8 mouse cellular contexts compared by ENCODE assay signal in the genomic region with DNA sequence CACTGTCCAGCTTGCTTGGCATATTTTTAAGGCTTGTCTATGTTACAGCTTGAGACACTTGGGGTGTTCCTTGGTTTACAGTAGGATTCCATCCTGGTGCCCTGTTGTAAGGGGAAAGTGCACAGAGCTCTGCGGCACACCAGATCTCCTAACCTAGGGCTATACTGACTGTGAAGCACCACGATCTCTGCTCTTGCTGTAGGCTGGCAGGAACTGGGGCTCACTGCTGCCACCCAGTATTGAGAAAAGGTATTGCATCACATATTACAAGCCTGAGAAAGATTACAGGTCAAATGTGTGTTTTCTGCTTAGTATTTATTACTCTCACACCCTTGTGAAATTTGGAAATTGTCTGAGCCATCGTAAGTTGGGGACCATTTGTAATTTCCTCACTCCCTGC. TPM values are rescaled to one million over a fixed set of nuclear protein-coding genes. Genes with fewer than 3 reads are reported as not detected.
A peak's percentile ranks its signal among the peaks of the same experiment; 100 is the strongest.
DNase-seq lines count a peak whose midpoint lies in the region; ATAC-seq and TF ChIP-seq lines count a peak whose summit lies in the region.
"Had no signal": no experiment of that assay in that cellular context is flagged by ENCODE, and none has a peak within 500 bp of the region (broad histone marks: within the 10 kb centered on the region; RNA-seq: fewer than 3 reads in every experiment).

No protein-coding gene starts in this region.

- H3K4me1 ChIP-seq in midbrain, embryonic 11.5 days (ENCODE audit: control insufficient read depth, insufficient read depth, low read length), result no peaks in the 10 kb centered on the region
- peaks cover 23% of the 10 kb centered on the region for H3K4me1 ChIP-seq in midbrain, embryonic 13.5 days (replicated peaks)
- H3K4me1 ChIP-seq in cerebellum, adult 2 months (ENCODE audit: control insufficient read depth, insufficient read depth, low read length), result peaks cover 55% of the 10 kb centered on the region
- peaks cover 6% of the 10 kb centered on the region; the same call in 1 of the 2 replicates for H3K4me1 ChIP-seq in lung, postnatal 0 days (ENCODE audit: insufficient read depth, low read depth, low read length)

- intact Hi-C loops in heart, postnatal 36 days (cut with DNase I), result loop anchor here (5.0 kb wide), 2 partner anchors 41 to 61 kb away; a partner anchor contains a TSS

- H3K4me2 ChIP-seq in midbrain, embryonic 11.5 days, result no peak overlapping the region
- no peak overlapping the region for H3K4me2 ChIP-seq in midbrain, embryonic 13.5 days (replicated peaks)
- no peak overlapping the region for H3K4me2 ChIP-seq in lung, postnatal 0 days (replicated peaks; ENCODE audit: low read depth, low read length)
- H3K4me2 ChIP-seq: lung, embryonic 15.5 days had no signal

- DNase-seq in midbrain, embryonic 11.5 days (ENCODE audit: low spot score, missing footprints), result peak; percentile 82
- peak; percentile 67 for DNase-seq in NIH3T3 (ENCODE audit: low read depth)
- peak; percentile 60 to 71 for DNase-seq in cerebellum, adult 2 months
- DNase-seq in heart, postnatal 36 days, result peak; percentile 47 to 56
- DNase-seq in lung, postnatal 0 days (ENCODE audit: low spot score), result peak; percentile 70
- DNase-seq in thymus, postnatal 4 days, result peak; percentile 73

- no peak overlapping the region for H3K9ac ChIP-seq in midbrain, embryonic 11.5 days (ENCODE audit: low read length)
- no peak overlapping the region for H3K9ac ChIP-seq in midbrain, embryonic 13.5 days (replicated peaks)
- H3K9ac ChIP-seq in lung, postnatal 0 days (replicated peaks; ENCODE audit: low read depth), result no peak overlapping the region
- H3K9ac ChIP-seq: lung, embryonic 15.5 days had no signal

- TF ChIP-seq POLR2A in cerebellum, adult 2 months (IDR thresholded peaks at IDR 0.05; ENCODE audit: borderline replicate concordance, insufficient read depth, low read length), result no peak

- peak; percentile 73 for TF ChIP-seq CTCF in cerebellum, adult 2 months (IDR thresholded peaks at IDR 0.05; ENCODE audit: borderline replicate concordance, insufficient read depth, low read depth, low read length)
- TF ChIP-seq CTCF in lung, postnatal 0 days (IDR thresholded peaks at IDR 0.05), result peak; percentile 87

- no peaks in the 10 kb centered on the region for H3K36me3 ChIP-seq in midbrain, embryonic 11.5 days (ENCODE audit: control insufficient read depth, insufficient read depth, low read length)
- H3K36me3 ChIP-seq in midbrain, embryonic 13.5 days, result no peaks in the 10 kb centered on the region
- H3K36me3 ChIP-seq in lung, postnatal 0 days (ENCODE audit: insufficient read depth, low read length), result no peaks in the 10 kb centered on the region
- H3K36me3 ChIP-seq: lung, embryonic 15.5 days had no signal

- no peaks in the 10 kb centered on the region for H3K9me3 ChIP-seq in midbrain, embryonic 11.5 days (ENCODE audit: control insufficient read depth, low read length)
- H3K9me3 ChIP-seq in midbrain, embryonic 13.5 days, result no peaks in the 10 kb centered on the region
- no peaks in the 10 kb centered on the region for H3K9me3 ChIP-seq in lung, postnatal 0 days (ENCODE audit: low read length)
- H3K9me3 ChIP-seq: lung, embryonic 15.5 days had no signal

- WGBS in midbrain, embryonic 11.5 days, result 44% methylated on average over 3 of the region's 3 CpGs
- WGBS in midbrain, embryonic 13.5 days, result 49% methylated on average over 3 of the region's 3 CpGs
- WGBS in cerebellum, adult 2 months, result 45% methylated on average over 3 of the region's 3 CpGs
- 36% methylated on average over 3 of the region's 3 CpGs for WGBS in lung, postnatal 0 days

- H3K4me3 ChIP-seq in midbrain, embryonic 11.5 days (ENCODE audit: low read depth, low read length), result no peak overlapping the region
- no peak overlapping the region for H3K4me3 ChIP-seq in midbrain, embryonic 13.5 days (replicated peaks)
- no peak overlapping the region for H3K4me3 ChIP-seq in cerebellum, adult 2 months (replicated peaks; ENCODE audit: insufficient read depth, low read depth, low read length)
- H3K4me3 ChIP-seq in lung, postnatal 0 days (ENCODE audit: low read depth, low read length), result no peak overlapping the region
- H3K4me3 ChIP-seq: lung, embryonic 15.5 days had no signal

- TF ChIP-seq EP300 in lung, postnatal 0 days (IDR thresholded peaks at IDR 0.05), result no peak

- no peak overlapping the region for H3K27ac ChIP-seq in midbrain, embryonic 11.5 days (ENCODE audit: low read depth, low read length)
- no peak overlapping the region for H3K27ac ChIP-seq in midbrain, embryonic 13.5 days
- no peak overlapping the region for H3K27ac ChIP-seq in cerebellum, adult 2 months (ENCODE audit: insufficient read depth, low read length)
- no peak overlapping the region for H3K27ac ChIP-seq in lung, postnatal 0 days (ENCODE audit: low read length)
- H3K27ac ChIP-seq: lung, embryonic 15.5 days had no signal

- no peaks in the 10 kb centered on the region for H3K27me3 ChIP-seq in midbrain, embryonic 11.5 days (ENCODE audit: control insufficient read depth, insufficient read depth, low read length)
- no peaks in the 10 kb centered on the region for H3K27me3 ChIP-seq in midbrain, embryonic 13.5 days
- no peaks in the 10 kb centered on the region for H3K27me3 ChIP-seq in cerebellum, adult 2 months (ENCODE audit: control insufficient read depth, insufficient read depth, low read length)
- H3K27me3 ChIP-seq in lung, postnatal 0 days (replicated peaks; ENCODE audit: insufficient read depth, low read length), result no peaks in the 10 kb centered on the region
- H3K27me3 ChIP-seq: lung, embryonic 15.5 days had no signal

- ATAC-seq in midbrain, embryonic 11.5 days (ENCODE audit: low FRiP score), result no peak
- no peak for ATAC-seq in midbrain, embryonic 13.5 days
- peak; percentile 48; the same call in 1 of the 2 replicates for ATAC-seq in lung, postnatal 0 days

RNA-seq across cellular contexts. Expression of a gene that starts 13.9 kb away (rescaled TPM):
- polyA plus RNA-seq in midbrain, embryonic 11.5 days (2014; fragmentation: Nextera tagmentation; extraction: Ambion mirVana), result 6.7 and 8.1 TPM in 2 replicates
- polyA plus RNA-seq in midbrain, embryonic 13.5 days (2015; fragmentation: Nextera tagmentation; extraction: Ambion mirVana), result 13.4 and 13.6 TPM in 2 replicates
- polyA plus RNA-seq in cerebellum, adult 2 months (2012; rRNA removed), result 23.0 and 23.3 TPM in 2 replicates
- 10 to 100 TPM; 21.7 to 28.6 TPM for total RNA-seq in heart, postnatal 36 days (2021)
- 11.8 and 13.1 TPM in 2 replicates for polyA plus RNA-seq in lung, postnatal 0 days (2015; fragmentation: Nextera tagmentation; extraction: Ambion mirVana)

RNA-seq across cellular contexts. Expression of a gene that starts 42.2 kb away (rescaled TPM):
- 17.3 and 19.9 TPM in 2 replicates for polyA plus RNA-seq in midbrain, embryonic 11.5 days (2014; fragmentation: Nextera tagmentation; extraction: Ambion mirVana)
- polyA plus RNA-seq in midbrain, embryonic 13.5 days (2015; fragmentation: Nextera tagmentation; extraction: Ambion mirVana), result 20.6 and 22.3 TPM in 2 replicates
- 152 and 159 TPM in 2 replicates for polyA plus RNA-seq in cerebellum, adult 2 months (2012; rRNA removed)
- total RNA-seq in heart, postnatal 36 days (2021), result 10 to 100 TPM; 28.0 to 28.1 TPM
- polyA plus RNA-seq in lung, postnatal 0 days (2015; fragmentation: Nextera tagmentation; extraction: Ambion mirVana), result 16.9 and 20.0 TPM in 2 replicates
